Mouse (Mus musculus) kidney, adult 2 months (tissue): ENCODE results near the gene Rpl22. TPM values are rescaled to one million over a fixed set of nuclear protein-coding genes. Genes with fewer than 3 reads are reported as not detected.

Source experiments
- DNase-seq: peaks from one replicate; pipeline ENCODE4 v3.0.0; 2021
- H3K27ac ChIP-seq: fragments of 200-500 bp; 2 replicates; pipeline ENCODE4 v1.5.1; 2012; ENCODE audit warnings: low read depth, low read length, control low read depth, inconsistent platforms; ENCODE audit not compliant: insufficient read depth
- H3K27me3 ChIP-seq: fragments of 200-500 bp; replicated peaks from 2 replicates; pipeline ENCODE4 v1.6.1; 2012; ENCODE audit warnings: mild to moderate bottlenecking, moderate library complexity, low read length, inconsistent platforms; ENCODE audit not compliant: control insufficient read depth, insufficient read depth
- H3K36me3 ChIP-seq: fragments of 200-500 bp; 2 replicates; pipeline ENCODE4 v1.6.1; 2012; ENCODE audit warnings: mild to moderate bottlenecking, moderate library complexity, low read length, inconsistent platforms; ENCODE audit not compliant: control insufficient read depth, insufficient read depth
- H3K4me1 ChIP-seq: fragments of 200-500 bp; 2 replicates; pipeline ENCODE4 v1.6.1; 2011; ENCODE audit warnings: low read length; ENCODE audit not compliant: control insufficient read depth, insufficient read depth
- H3K4me3 ChIP-seq: fragments of 200-500 bp; 2 replicates; pipeline ENCODE4 v1.5.1; 2011; ENCODE audit warnings: mild to moderate bottlenecking, low read depth, low read length, control low read depth; ENCODE audit not compliant: insufficient read depth
- CTCF ChIP-seq: fragments of 200-500 bp; conservative IDR thresholded peaks from 2 replicates; pipeline ENCODE4 v1.5.1; 2011; ENCODE audit warnings: low read depth, mild to moderate bottlenecking, control low read depth, low read length, moderate library complexity, mixed read lengths; ENCODE audit not compliant: insufficient read depth, insufficient read length
- POLR2A ChIP-seq: fragments of 200-500 bp; IDR thresholded peaks from one replicate; pipeline ENCODE4 v1.6.1; 2011; ENCODE audit warnings: low read depth, low read length, control low read depth
- WGBS: fragments of 180-500 bp; shearing (Covaris S2); methylation state at CpG from one replicate; pipeline ENCODE4 v1.1.7; 2018; 5-methylcytosine and 5-hydroxymethylcytosine counted together
- polyA plus RNA-seq: library from polyadenylated mRNA; depleted of rRNA; stranded (reverse); fragments of >200 nt; gene quantifications from 2 replicates; pipeline ENCODE4 v1.2.3, GENCODE M21; 2012

Rpl22 gene
- polyA plus RNA-seq, 1 experiment = 90.1 TPM

DNA sequence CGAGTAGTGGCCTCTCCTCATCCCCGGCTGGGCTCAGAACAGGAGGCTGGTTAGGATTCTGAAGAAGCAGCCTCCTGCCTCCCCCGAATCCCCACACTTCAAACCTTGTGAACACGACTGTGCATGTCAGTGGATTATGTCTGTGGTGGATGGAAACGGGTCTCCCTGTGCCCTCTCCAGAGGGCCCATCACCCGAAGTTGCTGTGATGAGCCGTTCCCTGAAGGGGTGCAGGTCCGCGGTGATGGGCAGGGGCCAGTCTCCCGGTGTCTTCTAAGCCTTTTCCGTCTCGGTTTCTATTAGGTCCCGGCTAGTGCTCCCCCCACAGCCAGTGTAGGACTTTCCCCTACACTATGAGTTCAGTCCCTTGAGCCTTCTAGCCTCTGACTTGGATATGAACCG is 26.7 kb upstream of the Rpl22 start:
- Histone ChIP-seq H3K36me3 (no peaks in the 10 kb centered on the region), H3K27me3 (no peaks in the 10 kb centered on the region), H3K27ac (no peak overlapping the region), H3K4me3 (no peak overlapping the region), H3K4me1 (peaks cover 15% of the 10 kb centered on the region)
- TF ChIP-seq CTCF = no peak
- TF ChIP-seq POLR2A = no peak
- WGBS = 90% methylated on average over 14 of the region's 14 CpGs
- no peak for DNase-seq

DNA sequence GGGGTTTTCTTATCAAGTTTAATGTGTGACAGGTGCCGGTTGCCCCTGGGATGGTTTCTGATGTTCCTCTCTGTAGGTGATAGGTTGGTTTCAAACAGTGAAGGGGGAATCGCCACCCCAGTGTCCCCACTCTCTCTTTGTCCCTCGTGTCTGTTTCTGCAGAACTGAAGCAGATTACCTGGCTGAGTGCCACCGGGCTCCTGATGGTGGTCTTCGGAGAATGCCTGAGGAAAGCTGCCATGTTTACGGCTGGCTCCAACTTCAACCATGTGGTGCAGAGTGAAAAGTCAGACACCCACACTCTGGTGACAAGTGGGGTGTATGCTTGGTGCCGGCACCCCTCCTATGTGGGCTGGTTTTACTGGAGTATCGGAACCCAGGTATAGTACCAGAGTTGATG is 25.2 kb upstream of the Rpl22 start:
- H3K4me1 ChIP-seq = peaks cover 15% of the 10 kb centered on the region
- H3K27me3 ChIP-seq = no peaks in the 10 kb centered on the region
- TF ChIP-seq POLR2A = no peak
- TF ChIP-seq CTCF = no peak
- DNase-seq = no peak
- H3K36me3 ChIP-seq = no peaks in the 10 kb centered on the region
- no peak overlapping the region for H3K27ac ChIP-seq
- WGBS = 90% methylated on average over 8 of the region's 8 CpGs
- no peak overlapping the region for H3K4me3 ChIP-seq

DNA sequence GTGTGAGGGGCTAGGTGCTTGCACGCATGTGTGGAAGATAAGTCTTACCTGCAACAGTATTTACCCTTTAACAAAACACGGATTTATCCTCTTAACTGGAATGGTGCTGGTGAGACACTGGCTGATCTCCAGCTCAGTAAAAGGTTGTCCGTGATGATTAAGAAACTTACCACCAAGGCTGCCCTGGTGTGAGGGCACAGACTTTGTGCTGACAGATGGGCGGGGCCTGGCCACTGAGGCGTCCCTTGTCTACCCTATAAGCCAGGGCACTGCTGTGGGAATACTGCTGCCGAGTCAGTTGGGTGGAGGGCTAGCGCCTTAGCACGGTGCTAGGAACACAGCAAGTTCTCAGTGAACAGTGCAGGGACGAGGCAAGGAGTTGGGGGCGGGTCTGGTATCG is 23.5 kb upstream of the Rpl22 start:
- Histone ChIP-seq H3K36me3 (no peaks in the 10 kb centered on the region), H3K4me1 (peaks cover 13% of the 10 kb centered on the region), H3K27me3 (no peaks in the 10 kb centered on the region), H3K27ac (peak overlapping the region; percentile 29; the same call in 1 of the 2 replicates), H3K4me3 (no peak overlapping the region)
- peak; percentile 81 for DNase-seq
- 50% methylated on average over 11 of the region's 11 CpGs for WGBS
- TF ChIP-seq POLR2A = no peak
- TF ChIP-seq CTCF = no peak

DNA sequence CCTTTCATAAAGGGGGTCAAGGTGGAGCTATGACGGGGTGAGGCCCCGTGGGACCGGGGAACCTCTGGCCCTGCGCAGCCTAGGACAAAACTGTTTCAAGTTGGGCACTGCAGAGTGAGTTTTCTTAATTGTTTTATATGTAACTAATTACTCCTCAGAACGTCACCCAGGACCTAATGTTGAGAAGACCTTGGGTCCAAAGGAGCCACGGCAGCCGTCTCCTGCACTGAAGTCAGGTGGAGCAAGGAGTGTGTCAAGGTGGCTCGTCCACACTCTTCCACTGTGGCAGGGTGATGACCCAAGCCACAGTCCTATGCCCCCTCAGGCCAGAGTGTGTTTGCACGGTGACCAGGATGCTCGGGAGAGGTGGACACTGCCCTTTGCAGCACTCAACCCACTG is 22.4 kb upstream of the Rpl22 start:
- H3K4me3 ChIP-seq = no peak overlapping the region
- WGBS = 41% methylated on average over 10 of the region's 10 CpGs
- DNase-seq = peak; percentile 83
- no peak overlapping the region for H3K27ac ChIP-seq
- H3K4me1 ChIP-seq = peaks cover 10% of the 10 kb centered on the region
- no peak for TF ChIP-seq POLR2A
- no peak for TF ChIP-seq CTCF
- no peaks in the 10 kb centered on the region for H3K36me3 ChIP-seq
- no peaks in the 10 kb centered on the region for H3K27me3 ChIP-seq

DNA sequence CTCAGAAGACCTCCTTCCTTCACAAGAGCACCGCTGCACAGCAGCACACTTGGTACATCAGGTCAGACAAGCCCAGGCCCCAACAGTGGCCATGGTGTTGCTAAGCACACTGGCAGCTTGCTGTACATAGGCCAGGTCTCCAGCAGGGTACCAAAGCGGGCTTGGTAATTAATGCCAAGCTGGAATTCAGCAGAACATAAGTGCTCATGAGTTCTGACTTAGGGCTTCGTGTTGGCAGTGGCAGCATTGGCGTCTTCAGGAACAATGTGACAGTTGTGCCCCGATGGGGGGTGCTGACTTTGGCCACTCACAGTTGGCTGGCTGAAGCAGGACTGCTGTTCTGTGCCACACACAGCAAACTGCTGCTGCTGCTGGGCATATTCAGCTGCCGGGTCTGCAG is 20.9 kb upstream of the Rpl22 start:
- 92% methylated on average over 6 of the region's 6 CpGs for WGBS
- Histone ChIP-seq H3K4me3 (no peak overlapping the region), H3K4me1 (peaks cover 10% of the 10 kb centered on the region), H3K36me3 (no peaks in the 10 kb centered on the region), H3K27ac (no peak overlapping the region), H3K27me3 (no peaks in the 10 kb centered on the region)
- TF ChIP-seq CTCF (no peak), POLR2A (no peak)
- no peak for DNase-seq

DNA sequence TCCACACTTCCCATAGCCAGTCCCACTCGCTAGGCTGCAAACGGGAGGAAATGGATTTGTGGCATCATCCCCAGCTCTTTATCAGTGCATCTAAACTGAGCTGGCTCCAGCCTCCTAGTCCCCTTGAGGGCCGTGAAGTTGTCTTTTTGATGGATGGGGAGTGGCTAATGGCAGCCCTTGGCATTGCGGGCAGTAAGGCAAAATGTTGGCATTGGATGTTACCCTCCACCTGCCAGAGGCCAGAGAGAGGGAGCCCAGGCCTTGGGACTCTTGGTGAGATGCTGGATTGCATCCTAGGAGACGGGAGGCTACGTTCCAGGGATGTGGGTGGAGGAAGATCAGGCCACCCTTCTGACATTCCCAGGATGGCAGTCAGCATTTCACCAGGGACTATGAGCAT is 19.6 kb upstream of the Rpl22 start:
- TF ChIP-seq POLR2A (no peak), CTCF (no peak)
- 76% methylated on average over 6 of the region's 6 CpGs for WGBS
- Histone ChIP-seq H3K4me3 (no peak overlapping the region), H3K27me3 (no peaks in the 10 kb centered on the region), H3K36me3 (no peaks in the 10 kb centered on the region), H3K27ac (no peak overlapping the region), H3K4me1 (peaks cover 10% of the 10 kb centered on the region)
- DNase-seq = no peak

DNA sequence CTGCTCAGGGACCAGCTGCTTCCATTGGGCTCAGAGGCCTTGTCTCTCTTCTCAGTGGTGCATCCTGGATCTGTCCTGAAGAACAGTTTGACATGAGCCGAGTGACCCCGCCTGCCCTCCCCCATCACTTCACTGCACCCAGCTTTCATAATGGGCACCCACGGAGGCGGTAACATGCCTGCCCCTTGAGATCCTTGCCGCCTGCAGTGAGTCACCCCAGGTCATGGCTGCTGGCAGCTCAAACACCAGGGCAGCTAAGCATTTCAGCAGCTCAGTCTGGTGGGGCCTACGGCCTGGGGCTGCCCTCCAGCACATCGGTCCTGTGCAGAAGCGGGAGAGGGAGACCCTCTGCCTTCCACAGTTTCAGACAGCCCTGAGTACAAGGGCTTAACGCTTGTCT is 18.0 kb upstream of the Rpl22 start:
- Histone ChIP-seq H3K27ac (no peak overlapping the region), H3K36me3 (no peaks in the 10 kb centered on the region), H3K4me1 (peaks cover 8% of the 10 kb centered on the region), H3K4me3 (no peak overlapping the region), H3K27me3 (no peaks in the 10 kb centered on the region)
- DNase-seq = no peak
- TF ChIP-seq CTCF (no peak), POLR2A (no peak)
- WGBS = 84% methylated on average over 9 of the region's 9 CpGs

DNA sequence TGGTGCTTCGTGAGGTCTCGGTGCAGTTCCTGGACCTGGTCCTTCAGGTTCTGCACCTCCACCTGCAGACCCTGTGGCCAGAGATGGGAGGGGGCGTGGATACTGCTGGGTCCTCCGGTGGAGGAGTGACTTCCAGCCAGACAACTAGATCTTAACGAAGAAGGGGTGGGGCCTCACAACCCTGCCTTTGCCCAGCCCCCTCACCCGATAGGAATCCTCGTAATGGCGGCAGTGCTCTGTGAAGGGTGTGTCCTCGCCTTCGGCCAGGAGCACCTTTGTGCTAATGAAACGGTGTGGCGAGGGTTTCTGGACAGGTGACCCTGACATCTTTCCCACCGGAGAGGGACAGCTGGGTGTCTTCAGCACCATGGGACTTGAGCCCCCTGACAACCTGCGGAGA is 13.4 kb upstream of the Rpl22 start:
- WGBS = 14% methylated on average over 14 of the region's 14 CpGs
- Histone ChIP-seq H3K36me3 (no peaks in the 10 kb centered on the region), H3K27ac (no peak overlapping the region), H3K4me3 (no peak overlapping the region), H3K4me1 (peaks cover 5% of the 10 kb centered on the region; the same call in 1 of the 2 replicates), H3K27me3 (no peaks in the 10 kb centered on the region; the same call in 1 of the 2 replicates)
- no peak for TF ChIP-seq POLR2A
- no peak for TF ChIP-seq CTCF
- DNase-seq = no peak
